ENCODE assay signal across 17 mouse cellular contexts in genomic region chr3:144021969-144022368, GRCm38 (mm10).
"Had no signal": no experiment of that assay in that cellular context is flagged by ENCODE, and none has a peak within 500 bp of the region (broad histone marks: within the 10 kb centered on the region; RNA-seq: fewer than 3 reads in every experiment).

No protein-coding gene starts in this region.

- H3K27ac ChIP-seq: neural tube, embryonic 12.5 days; neural tube, embryonic 13.5 days; neural tube, embryonic 15.5 days; stomach, embryonic 15.5 days; stomach, postnatal 0 days had no signal

- H3K4me3 ChIP-seq: neural tube, embryonic 12.5 days; neural tube, embryonic 13.5 days; neural tube, embryonic 15.5 days; stomach, embryonic 15.5 days had no signal

- H3K4me1 ChIP-seq: neural tube, embryonic 12.5 days; neural tube, embryonic 15.5 days; stomach, embryonic 15.5 days had no signal

- H3K9ac ChIP-seq: neural tube, embryonic 12.5 days; neural tube, embryonic 13.5 days; neural tube, embryonic 15.5 days; stomach, embryonic 15.5 days had no signal

- H3K27me3 ChIP-seq: neural tube, embryonic 12.5 days; neural tube, embryonic 13.5 days; neural tube, embryonic 15.5 days; stomach, embryonic 15.5 days had no signal

- H3K4me2 ChIP-seq: neural tube, embryonic 12.5 days; neural tube, embryonic 13.5 days; neural tube, embryonic 15.5 days; stomach, embryonic 15.5 days had no signal

- H3K36me3 ChIP-seq: neural tube, embryonic 12.5 days; neural tube, embryonic 13.5 days; neural tube, embryonic 15.5 days; stomach, embryonic 15.5 days had no signal

- H3K9me3 ChIP-seq: neural tube, embryonic 12.5 days; neural tube, embryonic 13.5 days; neural tube, embryonic 15.5 days; stomach, embryonic 15.5 days had no signal

- DNase-seq: retina, postnatal 1 day; right cerebral cortex, adult 18-20 months; right cerebral cortex, postnatal 14 days; right cerebral cortex, postnatal 25 days; right cerebral cortex, postnatal 4 days; spleen, adult 18-20 months; thymus, adult 18-20 months; thymus, adult 2 months; thymus, postnatal 14 days; thymus, postnatal 25 days; thymus, postnatal 36 days; thymus, postnatal 4 days had no signal
